Mouse (Mus musculus) kidney, postnatal 36 days (tissue): ENCODE data around the gene Rnf150.
A peak's percentile ranks its signal among the peaks of the same experiment; 100 is the strongest.

Source experiments
- DNase-seq, 2 experiments: peaks; one replicate each; pipeline ENCODE4 v3.0.0; 2021 to 2022; ENCODE audit warnings: mixed read lengths in 2 of 2

Gene Rnf150

GRCm38 (mm10) chr8:82943223-82944006, 80.3 kb downstream of the Rnf150 start:
- DNase-seq, result peak in 1 of 2 experiments; percentile 29

- no peak for DNase-seq
Observed at GRCm38 (mm10) chr8:82945867-82946266, 82.7 kb downstream of the Rnf150 start.

- DNase-seq, result no peak
Observed at GRCm38 (mm10) chr8:82946658-82947057, 83.5 kb downstream of the Rnf150 start.

GRCm38 (mm10) chr8:82955162-82955754, 92.1 kb downstream of the Rnf150 start:
- DNase-seq, result no peak

GRCm38 (mm10) chr8:82959491-82959890, 96.3 kb downstream of the Rnf150 start:
- DNase-seq, result no peak

- no peak for DNase-seq
Observed at GRCm38 (mm10) chr8:82959980-82960610, 96.9 kb downstream of the Rnf150 start.

- no peak for DNase-seq
Observed at GRCm38 (mm10) chr8:82964537-82964936, 101.4 kb downstream of the Rnf150 start.

GRCm38 (mm10) chr8:82967879-82968678, 104.9 kb downstream of the Rnf150 start:
- no peak for DNase-seq

GRCm38 (mm10) chr8:82969967-82970366, 106.8 kb downstream of the Rnf150 start:
- DNase-seq, result no peak

GRCm38 (mm10) chr8:82972812-82973211, 109.7 kb downstream of the Rnf150 start:
- DNase-seq, result no peak

- DNase-seq, result no peak
Observed at GRCm38 (mm10) chr8:82973331-82973730, 110.2 kb downstream of the Rnf150 start.

GRCm38 (mm10) chr8:82981244-82981855, 118.2 kb downstream of the Rnf150 start:
- DNase-seq, result no peak

GRCm38 (mm10) chr8:82982873-82983272, 119.7 kb downstream of the Rnf150 start:
- no peak for DNase-seq

- DNase-seq, result no peak
Observed at GRCm38 (mm10) chr8:82983301-82983700, 120.1 kb downstream of the Rnf150 start.

- no peak for DNase-seq
Observed at GRCm38 (mm10) chr8:82992093-82992492, 128.9 kb downstream of the Rnf150 start.

GRCm38 (mm10) chr8:82995727-82996438, 132.7 kb downstream of the Rnf150 start:
- no peak for DNase-seq

- DNase-seq, result no peak
Observed at GRCm38 (mm10) chr8:82996843-82997242, 133.7 kb downstream of the Rnf150 start.

- DNase-seq, result no peak
Observed at GRCm38 (mm10) chr8:82998778-82999177, 135.6 kb downstream of the Rnf150 start.

- DNase-seq, result no peak
Observed at GRCm38 (mm10) chr8:83003187-83003586, 140.0 kb downstream of the Rnf150 start.

GRCm38 (mm10) chr8:83009481-83009880, 146.3 kb downstream of the Rnf150 start:
- DNase-seq, result no peak

GRCm38 (mm10) chr8:83011286-83011685, 148.1 kb downstream of the Rnf150 start:
- DNase-seq, result no peak

GRCm38 (mm10) chr8:83011758-83012157, 148.6 kb downstream of the Rnf150 start:
- no peak for DNase-seq
